Mouse (Mus musculus) embryo, embryonic 11.5 days (tissue): ENCODE measurements around the gene Il1r2.

Experiments used
- DNase-seq: peaks from one replicate; pipeline ENCODE4 v3.0.0-alpha.2; 2012; ENCODE audit warnings: low read depth, low spot score

The Il1r2 gene

DNA sequence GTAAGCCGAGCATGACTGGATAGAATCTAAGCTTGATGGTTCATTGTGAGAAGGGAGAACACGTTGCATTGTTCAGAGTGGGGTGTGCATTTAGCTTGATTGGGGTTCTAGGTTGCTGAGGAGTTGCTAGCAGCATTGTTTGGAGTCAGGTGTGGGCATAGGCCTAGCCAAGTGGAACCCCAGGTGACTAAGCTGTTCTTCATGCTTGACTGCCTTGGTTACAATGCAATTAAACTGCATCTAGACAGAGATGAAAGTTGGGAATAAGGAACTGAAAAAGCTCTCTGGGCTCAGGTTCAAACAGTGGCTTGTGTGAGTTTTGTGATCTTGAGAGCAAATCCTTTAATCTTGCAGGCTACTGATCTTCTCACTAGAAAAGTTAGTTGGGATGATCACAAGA lies 55.4 kb downstream of the Il1r2 start:
- DNase-seq: no peak

DNA sequence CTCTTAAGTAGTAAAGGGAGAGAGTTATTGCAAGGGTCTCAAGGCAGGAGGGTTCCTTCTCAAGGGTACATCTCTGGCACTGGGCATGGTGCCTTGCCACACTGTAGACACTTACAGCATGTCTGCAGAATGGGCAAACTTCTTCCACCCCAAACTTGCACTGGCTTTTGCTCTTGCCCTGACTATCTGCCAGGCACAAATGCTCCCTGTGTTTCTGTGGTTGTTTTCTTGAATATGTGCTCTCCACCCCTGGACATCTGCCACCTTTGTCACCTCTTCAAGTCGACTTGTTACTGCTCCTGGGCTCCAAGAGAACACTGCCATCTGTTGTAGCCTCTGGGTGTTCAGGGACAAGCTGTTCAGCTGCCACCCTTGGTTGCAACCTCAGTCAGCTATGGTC lies 57.8 kb downstream of the Il1r2 start:
- DNase-seq: no peak

DNA sequence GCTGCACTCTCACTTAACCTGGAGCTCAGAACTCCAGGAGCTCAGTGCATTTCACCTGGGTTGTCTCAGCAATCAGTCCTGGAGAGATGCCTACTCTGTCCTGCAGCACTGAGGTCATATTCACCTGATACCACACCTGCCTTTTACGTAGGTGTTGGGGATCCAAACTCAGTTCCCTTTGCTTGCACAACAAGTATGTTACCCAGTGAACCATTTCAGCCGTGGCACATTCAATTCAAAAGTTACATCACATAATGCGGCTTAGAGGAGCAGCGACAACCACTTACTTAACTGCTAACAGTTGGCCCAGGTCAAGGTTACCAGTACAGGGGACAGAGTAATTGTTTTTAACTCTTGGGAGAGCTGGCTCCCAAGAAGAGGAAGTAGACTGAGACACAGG lies 58.8 kb downstream of the Il1r2 start:
- DNase-seq: no peak

DNA sequence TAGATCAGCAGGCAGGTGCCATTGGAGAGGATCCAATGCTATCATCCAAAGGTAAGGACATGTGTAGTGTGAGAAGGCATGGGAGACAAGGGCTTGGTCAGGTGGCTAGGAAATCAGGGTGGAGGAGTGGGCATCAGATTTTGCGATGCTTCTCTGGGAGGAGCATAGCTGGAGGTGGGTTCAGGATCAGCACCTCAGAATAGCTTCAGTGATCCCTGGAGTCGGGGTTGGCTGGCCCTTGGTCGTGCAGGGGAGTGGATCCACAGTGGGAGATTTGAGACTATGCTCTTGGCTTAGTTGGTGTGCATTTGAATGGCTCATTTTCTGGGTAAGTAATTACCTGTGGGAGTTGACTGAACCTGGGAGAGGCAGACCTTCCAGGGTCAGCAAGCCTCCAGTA lies 59.7 kb downstream of the Il1r2 start:
- DNase-seq: no peak

DNA sequence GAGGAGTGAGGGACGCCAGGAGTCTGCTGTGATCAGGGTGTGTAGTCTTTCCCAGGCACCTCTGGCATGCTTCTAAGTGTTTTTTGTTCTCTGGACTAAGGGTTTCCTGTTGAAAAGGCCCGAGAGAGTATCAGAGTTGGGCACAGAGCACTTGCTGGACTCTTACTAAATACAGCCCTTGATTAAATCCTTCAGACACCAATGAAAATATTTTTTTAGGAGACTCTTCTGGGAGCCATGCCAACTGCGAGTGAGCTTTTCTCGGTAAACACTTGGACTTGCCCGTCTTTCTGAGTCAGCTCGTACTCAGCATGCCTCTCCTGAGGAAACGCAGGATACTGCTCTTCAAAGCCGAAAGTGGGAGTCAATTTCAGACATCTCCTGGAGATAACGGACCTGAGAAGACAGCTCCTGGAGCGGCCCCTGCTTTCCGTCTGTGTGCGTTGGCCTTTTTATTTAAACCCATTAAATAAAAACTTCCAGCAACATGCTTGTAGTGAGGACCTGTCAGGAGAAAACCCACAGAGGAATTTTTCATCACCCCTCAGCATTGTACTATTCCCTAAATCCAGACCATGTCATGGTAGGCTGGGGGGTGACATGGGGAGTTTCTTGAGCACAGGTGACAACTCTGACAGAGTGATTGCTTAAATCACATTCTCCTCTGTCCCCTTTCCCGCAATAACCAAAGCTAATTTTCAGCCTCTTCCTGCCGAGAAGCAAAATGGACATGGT lies 66.1 kb downstream of the Il1r2 start:
- DNase-seq: no peak

DNA sequence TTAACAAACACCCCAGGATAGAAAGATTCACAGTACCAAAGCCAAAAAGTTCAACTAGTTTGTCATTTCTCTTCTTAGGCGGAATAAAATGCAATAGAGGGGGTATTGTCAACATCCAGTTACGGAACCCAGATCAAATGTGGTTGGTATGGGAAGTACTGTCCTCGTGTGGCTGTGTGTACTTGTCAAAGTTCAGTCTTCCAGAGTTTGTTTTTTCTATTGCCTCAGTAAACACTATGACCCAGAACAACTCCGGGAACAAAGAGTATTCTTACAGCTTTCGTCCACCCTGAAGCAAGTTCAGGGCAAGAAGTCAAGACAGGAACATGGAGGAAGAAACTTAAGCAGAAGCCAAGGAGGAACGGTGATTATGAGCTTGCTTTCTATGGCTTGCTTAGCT lies 82.2 kb downstream of the Il1r2 start:
- no peak for DNase-seq

DNA sequence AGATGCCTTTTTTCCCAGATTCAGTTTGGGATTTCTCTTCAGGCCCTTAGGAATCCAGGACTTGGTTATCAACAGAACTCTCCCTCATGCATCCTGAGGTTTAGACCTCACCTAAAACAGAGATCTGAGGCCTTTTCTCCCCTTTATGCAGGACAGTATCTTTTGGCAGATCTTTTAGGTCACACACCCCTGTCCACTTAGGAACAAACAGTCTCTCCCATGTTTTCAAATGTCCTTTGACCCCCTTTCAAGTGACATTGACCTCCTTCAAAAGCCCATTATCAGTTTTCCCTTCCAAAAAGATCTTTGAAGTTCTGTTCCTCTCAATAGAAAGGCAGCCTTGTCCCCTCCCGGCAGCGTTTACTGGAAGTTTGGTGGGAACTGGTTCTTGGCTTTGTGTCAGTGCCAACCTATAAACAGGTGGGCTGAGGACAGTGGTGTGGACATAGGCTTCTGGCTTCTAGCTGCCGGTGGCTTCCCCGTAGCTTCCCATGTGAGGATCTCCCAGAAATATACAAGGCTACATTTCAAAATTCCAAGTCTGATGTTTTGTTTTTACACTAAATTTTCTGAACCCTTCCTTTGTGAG lies 89.5 kb downstream of the Il1r2 start:
- DNase-seq: no peak

DNA sequence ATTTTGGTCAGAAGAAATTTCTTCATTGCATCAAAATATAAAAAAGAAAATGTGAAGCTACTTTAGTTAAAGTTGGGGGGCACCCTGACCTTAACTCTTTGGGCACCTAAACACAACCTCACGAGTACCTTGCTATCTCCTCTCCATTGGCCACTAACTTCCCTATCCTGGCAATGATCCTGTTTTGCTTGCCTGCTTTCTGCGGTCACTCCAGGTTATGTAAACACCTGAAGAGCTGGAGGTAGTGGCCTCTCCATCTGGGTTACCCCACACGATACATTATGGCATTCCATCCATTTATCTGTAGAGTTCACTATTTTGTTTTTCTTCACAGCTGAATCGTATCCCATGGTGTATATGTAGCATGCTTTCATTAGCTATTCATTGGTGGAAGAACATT lies 90.5 kb downstream of the Il1r2 start:
- no peak for DNase-seq

DNA sequence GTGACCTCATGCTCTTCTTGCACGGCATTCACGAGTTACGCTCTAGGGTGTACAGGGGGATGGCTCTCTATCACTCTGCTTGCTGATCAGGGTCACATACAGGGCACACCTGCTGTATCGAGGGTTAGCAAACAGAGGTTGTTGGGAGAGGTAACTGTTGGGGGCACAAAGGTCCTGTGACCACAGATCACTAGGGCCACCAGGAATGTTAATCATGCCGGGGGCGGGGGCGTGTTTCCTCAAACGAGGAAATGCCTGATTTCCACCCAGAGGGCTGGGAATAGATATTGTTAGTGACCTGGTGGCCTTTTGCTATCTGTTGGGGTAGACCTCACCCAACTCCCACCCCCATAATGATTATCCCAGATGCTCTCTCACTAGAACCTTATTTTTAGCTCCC lies 93.7 kb downstream of the Il1r2 start:
- DNase-seq: no peak

DNA sequence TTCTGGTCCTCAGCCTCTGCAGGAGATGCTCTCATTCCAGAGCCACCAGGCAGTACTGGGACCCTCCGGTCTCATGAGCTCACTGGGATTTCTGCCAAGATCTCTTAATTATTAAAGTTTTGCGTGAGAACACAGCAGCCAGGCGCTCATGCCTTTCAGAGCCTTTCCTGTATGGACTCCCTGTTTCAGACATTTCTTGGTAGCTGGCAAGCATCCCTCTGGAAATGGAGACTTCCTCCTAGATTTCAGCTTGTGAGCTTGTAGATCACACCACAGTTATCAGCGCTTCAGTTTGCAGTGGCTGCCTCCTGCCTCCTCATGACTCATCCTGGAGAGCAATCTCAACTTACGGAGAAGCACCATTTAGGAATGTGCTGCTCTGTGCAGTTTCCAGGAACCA lies 98.0 kb downstream of the Il1r2 start:
- no peak for DNase-seq

DNA sequence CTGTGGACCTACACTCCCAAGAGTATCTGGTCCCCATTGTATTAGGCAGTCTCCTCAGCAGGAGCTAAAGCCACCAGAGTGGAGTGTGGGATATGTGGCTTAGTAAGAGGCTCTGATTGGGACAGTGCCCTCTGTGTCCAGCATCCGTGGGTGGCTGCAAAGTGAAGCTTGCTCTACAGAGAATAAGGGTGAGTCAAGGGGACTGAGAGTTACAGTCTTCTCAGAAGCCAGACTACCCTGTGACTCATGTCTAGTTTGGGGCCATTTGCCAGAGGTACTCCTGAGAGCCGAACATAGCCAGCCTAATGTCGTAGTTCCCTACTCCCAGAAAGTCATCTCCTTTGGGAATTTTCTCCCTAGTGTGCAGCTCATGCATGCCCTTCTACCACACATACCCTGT lies 100.3 kb downstream of the Il1r2 start:
- DNase-seq: no peak
